Mouse (Mus musculus) lung, postnatal 36 days (tissue): ENCODE results near the gene Fam193b.
"Not testable (repeated sequence)": the region's sequence is repeated elsewhere in the genome, so short reads cannot be mapped to it uniquely, and the experiment has no call there.

Source experiments
- DNase-seq: peaks from one replicate; pipeline ENCODE4 v3.0.0; 2022; ENCODE audit warnings: mixed read lengths

Gene Fam193b

GRCm38 (mm10) chr13:55570286-55570973 lies 490 bp downstream of the Fam193b start:
- DNase-seq = peak; percentile 14

GRCm38 (mm10) chr13:55569726-55570285 lies 1.1 kb downstream of the Fam193b start:
- DNase-seq = no peak

DNA sequence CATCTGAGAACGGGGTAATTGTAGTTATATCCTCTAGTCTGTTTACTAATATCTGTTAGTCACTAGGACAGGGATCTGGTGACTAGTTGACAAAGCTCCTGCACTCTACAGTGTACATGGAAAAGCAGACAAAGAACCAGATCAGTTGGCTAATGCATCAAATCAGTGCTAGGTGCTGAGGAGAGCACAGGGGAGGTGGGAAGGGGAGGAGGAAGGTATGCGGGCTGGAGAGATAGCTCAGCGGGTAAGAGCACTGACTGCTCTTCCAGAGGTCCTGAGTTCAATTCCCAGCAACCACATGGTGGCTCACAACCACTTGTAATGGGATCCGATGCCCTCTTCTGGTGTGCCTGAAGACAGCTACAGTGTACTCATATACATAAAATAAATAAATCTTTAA lies 2.4 kb downstream of the Fam193b start:
- not testable (repeated sequence) for DNase-seq

DNA sequence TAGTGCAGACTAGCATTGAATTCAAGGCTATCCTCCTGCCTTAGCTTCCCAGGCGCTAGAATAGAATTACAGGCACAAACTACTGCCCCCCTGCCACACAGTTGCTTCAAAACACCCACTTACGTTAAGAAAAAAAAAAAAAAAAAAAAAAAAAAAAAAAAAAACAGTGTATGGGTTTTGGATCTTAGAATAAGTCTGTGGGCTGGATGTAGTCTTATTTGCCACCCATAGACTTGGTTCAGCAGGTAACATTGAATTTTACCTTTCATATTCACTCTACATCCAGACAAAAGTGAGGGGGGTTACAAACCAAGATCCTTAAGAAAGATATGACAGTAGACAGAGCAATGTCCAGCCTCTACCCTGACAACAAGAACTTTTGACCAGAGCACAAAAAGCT lies 3.0 kb downstream of the Fam193b start:
- no peak for DNase-seq

DNA sequence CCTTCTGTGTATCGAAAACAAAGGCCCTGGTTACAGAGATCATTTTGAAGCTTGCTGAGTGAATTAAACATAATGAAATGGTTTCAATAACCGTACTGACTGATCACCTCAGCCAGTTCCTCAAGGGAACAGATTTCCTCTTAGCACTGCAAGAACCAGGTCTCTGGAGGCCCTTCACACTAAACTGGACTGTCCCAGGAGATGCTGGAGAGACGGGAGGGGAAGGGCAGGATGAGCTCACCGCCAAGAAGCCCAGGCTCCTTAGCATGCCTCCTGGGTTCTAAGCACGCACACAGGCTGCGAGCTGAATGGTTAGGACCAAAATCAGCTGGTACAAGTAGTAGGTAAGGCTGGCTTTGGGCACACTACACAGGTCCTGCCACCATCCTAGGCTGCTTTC lies 3.9 kb downstream of the Fam193b start:
- DNase-seq = no peak

DNA sequence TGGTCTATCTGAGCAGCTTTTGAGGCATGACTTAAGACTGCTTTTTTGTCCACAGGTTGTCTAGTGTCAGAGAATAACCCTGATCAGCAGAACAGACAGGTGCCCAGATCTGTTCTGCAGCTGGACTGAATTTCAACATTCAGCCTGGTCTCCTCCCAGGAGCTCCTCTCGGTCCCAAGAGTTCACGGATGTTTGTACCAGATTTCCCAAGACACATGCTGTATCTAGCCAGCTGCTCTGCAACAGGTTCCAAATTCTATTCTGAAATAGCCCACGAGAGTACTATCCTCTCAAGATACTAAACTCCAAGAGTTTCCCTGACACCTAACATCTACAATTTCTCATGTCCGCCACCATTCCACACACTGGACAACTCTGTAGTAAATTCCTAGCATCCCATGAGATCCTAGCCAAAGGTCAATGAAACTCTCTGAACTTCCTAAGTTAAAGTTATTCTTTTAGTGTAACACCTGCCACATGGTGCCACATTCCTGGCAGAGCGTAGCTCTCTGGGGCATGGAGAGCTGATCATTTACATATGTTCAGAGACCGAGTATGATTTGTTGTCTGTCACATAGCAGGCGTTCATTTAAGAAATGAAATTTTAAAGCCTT lies 7.5 kb downstream of the Fam193b start:
- peak; percentile 29 for DNase-seq

DNA sequence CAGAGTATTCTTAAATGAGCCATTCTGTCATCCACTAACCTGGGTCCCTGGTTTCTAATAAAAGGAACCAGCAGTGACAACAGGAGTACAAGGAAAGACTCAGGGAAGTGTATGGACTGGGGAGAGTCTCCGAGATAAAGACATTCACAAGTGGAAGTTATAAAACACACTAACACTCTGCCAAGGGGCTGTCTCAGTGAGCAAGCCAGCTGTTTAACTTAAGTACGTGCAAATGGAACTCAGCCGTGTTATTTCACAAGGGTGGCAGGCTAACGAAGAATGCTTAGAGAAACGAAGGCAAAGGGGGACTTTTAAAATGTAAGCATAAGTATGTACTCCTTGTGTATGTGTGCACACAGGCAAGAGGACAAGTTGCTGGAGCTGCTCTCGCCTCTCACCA lies 13.4 kb downstream of the Fam193b start:
- DNase-seq = peak; percentile 64

DNA sequence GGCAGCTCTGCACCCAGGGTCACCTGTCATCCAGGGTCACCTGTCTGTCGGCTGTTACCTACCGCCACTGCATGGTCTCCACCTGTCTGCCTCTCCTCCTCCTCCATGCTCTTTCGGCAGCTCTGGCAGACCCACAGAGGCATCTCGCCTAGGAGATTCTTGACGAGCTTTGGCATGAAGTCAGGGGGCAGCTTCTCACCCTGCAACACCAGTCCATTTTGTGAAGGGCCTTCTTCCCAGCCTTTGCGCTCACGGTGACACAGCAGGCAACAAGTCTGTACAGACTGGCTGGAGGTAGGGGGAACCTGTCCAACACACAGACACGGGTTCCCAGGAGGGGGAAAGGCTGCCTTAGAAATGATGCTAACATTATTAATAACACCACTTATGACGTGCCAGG lies 15.0 kb downstream of the Fam193b start:
- DNase-seq = no peak

GRCm38 (mm10) chr13:55549061-55549460 lies 21.9 kb downstream of the Fam193b start:
- DNase-seq = no peak

- DNase-seq = no peak
Measured at GRCm38 (mm10) chr13:55548426-55548825, 22.5 kb downstream of the Fam193b start.

- DNase-seq = no peak
Measured at GRCm38 (mm10) chr13:55547916-55548315, 23.0 kb downstream of the Fam193b start.

- DNase-seq = no peak
Measured at GRCm38 (mm10) chr13:55544792-55545191, 26.1 kb downstream of the Fam193b start.

- peak; percentile 73 for DNase-seq
Measured at GRCm38 (mm10) chr13:55543447-55543846, 27.5 kb downstream of the Fam193b start.

- DNase-seq = peak; percentile 73
Measured at GRCm38 (mm10) chr13:55542891-55543290, 28.0 kb downstream of the Fam193b start.

- DNase-seq = peak; percentile 70
Measured at GRCm38 (mm10) chr13:55540933-55541332, 30.0 kb downstream of the Fam193b start.

DNA sequence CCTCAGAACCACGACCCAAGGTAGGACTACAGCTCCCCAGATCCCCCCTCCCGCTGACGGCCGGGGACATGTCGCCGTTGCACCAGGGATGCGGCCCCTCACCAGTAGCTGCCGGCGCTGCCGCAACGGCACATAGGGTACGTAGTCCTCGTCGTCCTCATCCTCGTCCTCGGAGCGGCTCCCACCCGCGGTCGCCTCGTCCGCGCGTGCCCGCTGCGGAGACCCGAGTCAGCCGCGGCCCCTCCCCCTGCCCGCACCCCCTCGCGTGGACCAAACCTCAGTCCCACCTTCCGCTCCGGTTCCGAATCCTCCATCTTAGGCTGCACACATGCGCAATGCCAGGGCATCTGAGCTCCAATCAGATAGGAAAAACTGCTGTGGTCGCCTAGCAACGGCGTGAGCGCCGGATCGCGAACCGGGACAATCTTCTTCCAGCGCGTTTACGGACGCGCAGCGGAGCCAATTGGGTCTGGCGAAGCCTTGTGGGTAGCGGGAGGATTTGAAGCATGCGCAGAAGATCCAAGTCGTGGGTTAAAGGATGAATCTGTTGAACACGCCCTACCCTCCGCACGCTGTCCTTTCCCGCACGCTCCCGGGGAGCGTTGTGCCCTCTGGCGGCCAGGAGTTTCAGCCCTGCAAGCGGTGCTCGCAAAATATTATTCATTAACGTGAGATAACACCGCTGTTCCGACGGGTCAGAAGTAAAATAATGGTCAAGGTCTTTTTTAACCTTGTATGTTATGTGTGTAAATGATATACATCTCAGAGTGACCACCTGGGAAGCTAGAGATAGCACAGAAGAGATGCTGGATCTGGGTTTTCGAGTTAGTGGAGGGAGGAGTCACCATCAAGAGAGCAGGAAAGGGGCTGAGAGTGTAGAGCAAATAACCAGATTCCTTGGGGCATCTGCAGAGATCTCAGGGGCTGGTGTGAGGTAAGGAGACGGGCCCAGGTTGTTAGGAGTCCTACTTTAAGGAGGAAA lies 34.4 kb downstream of the Fam193b start, which contains the start of gene Ddx41:
Gene Ddx41, minus strand, starts transcription at position 465 of the 982 bp plus-strand sequence.
- peak; percentile 100 for DNase-seq

DNA sequence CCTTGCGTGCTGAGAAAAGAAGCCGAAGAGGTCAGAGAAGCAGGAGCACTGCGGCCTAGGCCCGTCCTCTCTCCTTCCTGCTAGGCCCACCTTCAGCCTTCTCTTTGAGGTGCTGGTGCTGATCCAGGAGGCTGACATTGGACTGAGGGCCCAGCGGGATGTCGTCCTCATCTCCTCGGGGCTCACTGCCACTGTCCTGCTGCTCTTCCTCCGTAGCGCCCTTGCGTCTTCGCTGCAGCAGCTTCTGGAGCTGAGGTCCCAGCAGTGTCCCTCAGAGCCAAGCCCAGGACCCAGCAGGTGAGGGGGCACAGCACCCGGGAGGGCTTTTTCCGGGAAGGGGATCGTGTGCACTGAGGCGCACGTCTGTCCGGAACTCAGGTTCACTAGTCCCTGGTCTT lies 35.1 kb downstream of the Fam193b start:
- no peak for DNase-seq

DNA sequence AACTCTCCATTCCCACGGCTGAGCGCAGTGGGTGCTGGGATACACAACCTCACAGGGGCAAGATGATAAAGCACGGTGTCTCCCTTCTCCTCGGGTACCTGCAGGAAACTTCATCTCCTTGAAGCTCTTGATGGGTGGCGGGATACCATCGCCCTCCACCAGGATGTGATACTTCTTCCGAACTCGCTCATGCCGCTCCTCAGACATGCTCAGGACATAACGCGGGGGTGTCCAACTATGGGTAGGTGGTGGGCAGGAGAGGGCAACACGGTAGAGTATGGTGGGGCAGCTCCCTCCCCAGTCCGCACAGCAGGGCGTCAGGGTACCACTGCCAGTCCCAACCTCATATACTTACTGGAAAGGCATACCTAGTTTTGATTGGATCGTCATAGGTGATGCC lies 35.7 kb downstream of the Fam193b start:
- no peak for DNase-seq

GRCm38 (mm10) chr13:55529198-55529915 lies 41.6 kb downstream of the Fam193b start, which contains the start of gene Dok3:
TSS of gene Dok3 (minus strand) at chr13:55529296.
- DNase-seq = peak; percentile 57

DNA sequence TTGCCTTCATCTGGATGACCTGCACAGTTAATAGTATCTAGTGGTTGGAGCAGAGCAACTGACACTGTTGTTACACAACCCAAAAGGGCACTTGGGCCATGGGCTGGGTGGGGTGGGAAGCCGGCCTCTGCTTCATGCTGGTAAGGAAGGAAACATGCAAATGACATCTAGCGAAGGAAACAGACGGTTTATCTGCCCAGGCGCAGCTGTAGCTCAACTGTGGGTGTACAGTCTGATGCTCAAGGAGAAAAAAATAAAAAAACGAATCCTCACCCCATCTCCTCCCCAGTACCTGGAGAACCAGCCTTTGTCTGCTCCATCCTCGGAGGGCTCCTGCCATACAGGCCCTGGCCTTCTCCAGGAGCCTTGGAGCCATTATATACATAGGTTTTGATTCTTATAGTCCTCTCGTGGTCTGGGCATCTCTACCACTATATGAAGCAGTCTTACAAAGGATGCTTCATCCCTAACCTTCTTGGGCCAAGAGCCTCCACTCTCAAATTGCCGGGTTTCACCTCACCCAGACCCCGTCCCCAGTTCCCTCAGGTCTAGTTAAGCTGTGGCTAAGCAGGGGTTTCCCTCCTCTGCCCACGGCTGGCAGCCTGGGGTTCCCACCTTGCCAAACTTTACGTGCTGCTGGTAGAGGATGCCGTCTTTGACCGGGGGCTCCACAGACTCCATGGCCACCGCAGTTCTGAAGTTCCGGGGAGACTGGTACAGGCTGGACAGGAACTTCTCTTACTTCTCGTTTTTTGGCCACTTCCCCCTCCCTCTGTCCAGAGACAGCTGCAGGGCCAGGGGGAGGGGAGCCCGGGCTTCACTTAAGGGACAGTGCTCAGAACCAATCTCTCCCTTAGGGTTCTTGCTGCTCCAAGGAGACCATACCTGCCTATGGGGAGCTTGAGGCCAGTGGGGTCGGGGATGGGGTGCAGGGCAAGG lies 42.8 kb downstream of the Fam193b start:
- DNase-seq = peak; percentile 60

- no peak for DNase-seq
Measured at GRCm38 (mm10) chr13:55527212-55527611, 43.7 kb downstream of the Fam193b start.
